Comparison of ENCODE assay signal across 8 mouse cellular contexts in the genomic region with DNA sequence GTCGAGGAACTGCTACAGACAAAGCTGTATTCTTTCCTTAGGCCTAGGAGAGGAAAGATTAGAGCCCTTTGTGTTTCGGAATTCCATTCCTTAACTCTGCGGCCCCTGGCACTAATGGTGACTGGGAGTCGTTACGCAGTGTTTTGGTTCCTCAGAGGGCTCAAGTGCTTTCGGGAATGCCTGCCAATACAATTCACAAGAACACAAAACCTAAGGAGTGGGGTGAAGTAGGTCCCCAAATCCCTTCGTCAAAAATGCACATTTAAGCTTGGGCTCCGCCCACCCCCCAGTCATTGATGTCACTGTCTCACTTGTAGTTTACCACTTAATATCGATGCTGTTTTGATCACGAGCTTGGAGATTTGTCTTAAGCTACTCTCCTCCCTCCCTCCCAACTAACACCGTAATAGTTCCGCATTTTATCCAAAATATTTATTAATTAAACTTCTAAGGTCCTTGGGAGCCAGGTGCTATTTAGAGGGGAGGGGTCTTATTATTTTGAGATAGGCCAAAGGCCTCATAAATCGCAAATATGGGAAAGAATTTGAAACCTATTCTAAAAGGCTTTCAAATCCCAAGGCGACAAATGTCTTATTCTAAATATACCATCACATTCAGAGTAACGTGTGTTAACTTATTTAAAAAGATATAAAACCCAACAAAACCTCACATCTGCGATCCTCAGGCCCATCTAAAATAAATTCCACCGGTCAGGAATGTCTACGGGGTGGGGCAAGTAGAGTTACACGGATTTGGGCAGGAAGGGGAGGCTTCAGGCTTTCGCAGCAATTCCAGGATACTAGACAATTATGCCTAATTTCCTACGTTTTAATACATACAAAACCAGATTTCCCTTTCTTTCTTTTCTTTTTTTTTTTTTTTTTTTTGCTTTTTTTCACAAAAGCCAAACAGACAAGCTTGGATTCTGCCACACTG.
DNase-seq lines count a peak whose midpoint lies in the region; ATAC-seq and TF ChIP-seq lines count a peak whose summit lies in the region.

No protein-coding gene starts in this region.

- H3K9ac ChIP-seq in intestine, embryonic 16.5 days (ENCODE audit: low read depth, low read length): peak overlapping the region; percentile 74
- peak overlapping the region; percentile 98 for H3K9ac ChIP-seq in limb, embryonic 11.5 days (ENCODE audit: low read length)
- H3K9ac ChIP-seq in stomach, postnatal 0 days (ENCODE audit: low read length): peak overlapping the region; percentile 77

- no peaks in the 10 kb centered on the region for H3K27me3 ChIP-seq in thymus, adult 2 months (ENCODE audit: control insufficient read depth, insufficient read depth, low read length)
- H3K27me3 ChIP-seq in intestine, embryonic 16.5 days (replicated peaks; ENCODE audit: control insufficient read depth, insufficient read depth, low read length): no peaks in the 10 kb centered on the region
- no peaks in the 10 kb centered on the region for H3K27me3 ChIP-seq in limb, embryonic 11.5 days (ENCODE audit: control insufficient read depth, insufficient read depth, low read length)
- no peaks in the 10 kb centered on the region for H3K27me3 ChIP-seq in midbrain, embryonic 10.5 days (ENCODE audit: low read depth, poor library complexity, severe bottlenecking)
- no peaks in the 10 kb centered on the region for H3K27me3 ChIP-seq in stomach, postnatal 0 days (ENCODE audit: control insufficient read depth, insufficient read depth, low read length)

- H3K27ac ChIP-seq in thymus, adult 2 months (ENCODE audit: control insufficient read depth, insufficient read depth, low read length): peak overlapping the region; percentile 78
- peak overlapping the region; percentile 99 for H3K27ac ChIP-seq in intestine, embryonic 16.5 days (ENCODE audit: low read length)
- H3K27ac ChIP-seq in limb, embryonic 11.5 days (replicated peaks; ENCODE audit: low read depth, low read length): peak overlapping the region; percentile 98
- H3K27ac ChIP-seq in midbrain, embryonic 10.5 days (replicated peaks): peak overlapping the region; percentile 100
- H3K27ac ChIP-seq in stomach, postnatal 0 days (replicated peaks): peak overlapping the region; percentile 100

- no peaks in the 10 kb centered on the region for H3K9me3 ChIP-seq in intestine, embryonic 16.5 days (ENCODE audit: control insufficient read depth, low read length)
- H3K9me3 ChIP-seq in limb, embryonic 11.5 days (ENCODE audit: control insufficient read depth, low read length): no peaks in the 10 kb centered on the region
- no peaks in the 10 kb centered on the region for H3K9me3 ChIP-seq in midbrain, embryonic 10.5 days (replicated peaks)
- H3K9me3 ChIP-seq in stomach, postnatal 0 days (ENCODE audit: control insufficient read depth, low read length): no peaks in the 10 kb centered on the region

- H3K4me3 ChIP-seq in thymus, adult 2 months (ENCODE audit: control insufficient read depth, insufficient read depth, low read length): peak overlapping the region; percentile 75
- H3K4me3 ChIP-seq in intestine, embryonic 16.5 days (ENCODE audit: low read length): peak overlapping the region; percentile 55
- peak overlapping the region; percentile 64 for H3K4me3 ChIP-seq in limb, embryonic 11.5 days (ENCODE audit: low read depth, low read length)
- peak overlapping the region; percentile 75 for H3K4me3 ChIP-seq in midbrain, embryonic 10.5 days
- H3K4me3 ChIP-seq in stomach, postnatal 0 days (ENCODE audit: low read depth, low read length): peak overlapping the region; percentile 46

- H3K4me1 ChIP-seq in thymus, adult 2 months (replicated peaks; ENCODE audit: control insufficient read depth, insufficient read depth, low read length): peaks cover 12% of the 10 kb centered on the region
- peaks cover 9% of the 10 kb centered on the region for H3K4me1 ChIP-seq in intestine, embryonic 16.5 days (ENCODE audit: control insufficient read depth, insufficient read depth, low read length)
- H3K4me1 ChIP-seq in limb, embryonic 11.5 days (ENCODE audit: control insufficient read depth, insufficient read depth, low read length): peaks cover 11% of the 10 kb centered on the region; the same call in 1 of the 2 replicates
- peaks cover 41% of the 10 kb centered on the region for H3K4me1 ChIP-seq in midbrain, embryonic 10.5 days
- peaks cover 3% of the 10 kb centered on the region for H3K4me1 ChIP-seq in stomach, postnatal 0 days (replicated peaks; ENCODE audit: control insufficient read depth, insufficient read depth)

- WGBS in thymus, adult 2 months: 27% methylated on average over 21 of the region's 21 CpGs
- WGBS in intestine, embryonic 16.5 days: 5% methylated on average over 21 of the region's 21 CpGs
- WGBS in limb, embryonic 11.5 days: 6% methylated on average over 21 of the region's 21 CpGs
- WGBS in midbrain, embryonic 10.5 days: 2% methylated on average over 21 of the region's 21 CpGs
- WGBS in stomach, postnatal 0 days: 2% methylated on average over 21 of the region's 21 CpGs

- DNase-seq in thymus, adult 2 months: peak; percentile 39
- no peak for DNase-seq in thymus, adult 18-20 months
- peak; percentile 97 for DNase-seq in heart, adult 11 months
- DNase-seq in limb, embryonic 11.5 days (ENCODE audit: low spot score): peak; percentile 65
- DNase-seq in midbrain, embryonic 10.5 days (ENCODE audit: low spot score): peak; percentile 74
- peak; percentile 58 for DNase-seq in stomach, postnatal 0 days (ENCODE audit: low spot score)

- TF ChIP-seq EP300 in stomach, postnatal 0 days (optimal IDR thresholded peaks at IDR 0.05): peak; percentile 10

- H3K36me3 ChIP-seq in thymus, adult 2 months (ENCODE audit: control insufficient read depth, insufficient read depth, low read length): no peaks in the 10 kb centered on the region
- no peaks in the 10 kb centered on the region for H3K36me3 ChIP-seq in intestine, embryonic 16.5 days (ENCODE audit: control insufficient read depth, insufficient read depth, low read length)
- H3K36me3 ChIP-seq in limb, embryonic 11.5 days (ENCODE audit: control insufficient read depth, insufficient read depth, low read length): no peaks in the 10 kb centered on the region
- no peaks in the 10 kb centered on the region for H3K36me3 ChIP-seq in midbrain, embryonic 10.5 days
- H3K36me3 ChIP-seq in stomach, postnatal 0 days (ENCODE audit: control insufficient read depth, insufficient read depth, low read length): no peaks in the 10 kb centered on the region

- peak overlapping the region; percentile 59 for H3K4me2 ChIP-seq in intestine, embryonic 16.5 days (ENCODE audit: low read depth, low read length)
- peak overlapping the region; percentile 54 for H3K4me2 ChIP-seq in limb, embryonic 11.5 days (ENCODE audit: low read depth, severe bottlenecking)
- H3K4me2 ChIP-seq in stomach, postnatal 0 days (replicated peaks; ENCODE audit: low read depth): peak overlapping the region; percentile 71

- peak; percentile 27 for ATAC-seq in common myeloid progenitor, adult 5-6 weeks (replicated peaks; ENCODE audit: low read depth, poor library complexity, severe bottlenecking)
- ATAC-seq in intestine, embryonic 16.5 days: no peak
- no peak for ATAC-seq in limb, embryonic 11.5 days (ENCODE audit: insufficient number of reproducible peaks, low FRiP score, low TSS enrichment, low read depth)
- ATAC-seq in stomach, postnatal 0 days (ENCODE audit: low FRiP score, low TSS enrichment): no peak

- no peak for TF ChIP-seq POLR2A in thymus, adult 2 months (IDR thresholded peaks at IDR 0.05; ENCODE audit: control insufficient read depth, extremely low read depth, insufficient read depth, low read length, poor library complexity)

- no peak for TF ChIP-seq CTCF in thymus, adult 2 months (IDR thresholded peaks at IDR 0.05; ENCODE audit: borderline replicate concordance, control insufficient read depth, extremely low read depth, insufficient read depth, low read length, poor library complexity)
- no peak for TF ChIP-seq CTCF in stomach, postnatal 0 days (IDR thresholded peaks at IDR 0.05; ENCODE audit: low read depth)

Comparison
In these comparisons a context has a peak if more than half of its experiments do, and no peak if none do; other contexts are left out.
1. DNase-seq: peak in thymus, adult 2 months (single experiment), heart, adult 11 months (single experiment), limb, embryonic 11.5 days (single experiment), midbrain, embryonic 10.5 days (single experiment) and stomach, postnatal 0 days (single experiment); none in thymus, adult 18-20 months (0 of 2).
2. Peak in every context shown above with its lines, with median percentiles within 50 percentile points of each other: H3K27ac ChIP-seq, H3K4me3 ChIP-seq, H3K4me2 ChIP-seq and H3K9ac ChIP-seq.